Mouse (Mus musculus) B cell, adult 2 months (primary cell): Measurements from ENCODE around the gene Slc5a5.
A peak's percentile ranks its signal among the peaks of the same experiment; 100 is the strongest.

Experiments used
- DNase-seq, 2 experiments: peaks; one replicate each; pipeline ENCODE4 v3.0.0; 2022

Slc5a5 gene

DNA sequence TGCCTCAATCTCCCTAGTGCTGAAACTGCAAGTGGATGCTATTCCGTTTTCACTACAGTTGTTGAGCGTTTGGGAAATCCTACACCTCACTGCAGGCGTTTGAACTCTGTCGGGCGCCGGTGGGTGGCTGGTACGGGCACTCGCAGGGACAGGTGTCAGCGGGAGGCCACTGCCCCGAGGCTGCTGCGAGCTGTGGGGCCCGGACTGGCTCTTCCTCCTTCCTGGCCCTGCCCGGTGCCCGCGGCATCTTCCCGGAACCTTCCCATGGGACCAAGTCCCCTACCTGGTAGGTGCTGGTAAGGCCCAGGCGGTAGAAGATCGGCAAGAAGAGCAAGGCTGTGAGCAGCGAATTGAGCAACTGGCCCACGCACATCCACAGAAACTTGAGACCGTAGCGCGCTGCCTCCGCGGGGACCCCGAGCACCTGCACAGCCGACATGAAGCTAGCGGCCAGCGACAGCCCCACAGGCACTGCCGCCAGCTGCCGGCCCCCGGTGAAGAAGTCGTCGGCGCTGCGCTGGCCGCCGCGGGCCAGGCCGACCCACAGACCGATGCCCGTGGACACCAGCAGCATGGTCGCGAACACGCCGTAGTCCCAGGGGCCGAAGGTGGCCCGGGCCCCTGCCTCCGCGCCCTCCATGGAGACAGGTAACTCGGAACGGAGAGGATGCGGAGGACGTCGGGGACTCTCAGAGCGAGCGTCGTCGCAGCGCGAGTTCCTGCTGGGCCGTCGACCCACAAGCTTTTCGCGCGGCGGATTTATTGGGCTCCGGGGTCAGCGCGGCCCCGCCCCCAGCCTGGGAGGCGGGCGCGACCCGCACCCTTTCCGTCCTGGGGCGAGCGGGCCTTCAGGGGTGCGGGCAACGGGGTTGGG lies at the start of gene Slc5a5:
Slc5a5 (minus strand) TSS at position 736 of the 874 bp plus-strand sequence.
- peak in 1 of 2 experiments; percentile 39 for DNase-seq

DNA sequence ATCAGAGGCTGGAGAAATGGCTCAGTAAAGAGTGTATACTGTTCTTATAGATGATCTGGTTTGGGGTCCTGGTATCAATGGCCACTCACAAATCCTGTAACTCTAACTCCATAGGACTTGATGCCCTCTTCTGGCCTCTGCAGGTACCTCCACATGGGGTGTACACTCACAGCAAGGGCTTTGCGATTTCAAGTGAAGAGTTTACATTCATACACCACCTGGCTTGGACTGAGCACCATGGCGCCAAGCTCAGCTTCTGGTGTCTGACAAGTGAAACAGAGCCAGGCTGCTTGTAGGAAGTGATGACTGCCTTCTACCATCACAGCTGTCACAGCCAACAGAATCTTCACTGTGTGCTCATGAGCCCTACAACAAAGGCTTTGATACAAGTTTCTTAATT lies 48.9 kb upstream of the Slc5a5 start:
- peak; percentile 12 to 15 for DNase-seq

- DNase-seq = no peak
Observed at GRCm38 (mm10) chr8:70937200-70937599, 44.6 kb upstream of the Slc5a5 start.

DNA sequence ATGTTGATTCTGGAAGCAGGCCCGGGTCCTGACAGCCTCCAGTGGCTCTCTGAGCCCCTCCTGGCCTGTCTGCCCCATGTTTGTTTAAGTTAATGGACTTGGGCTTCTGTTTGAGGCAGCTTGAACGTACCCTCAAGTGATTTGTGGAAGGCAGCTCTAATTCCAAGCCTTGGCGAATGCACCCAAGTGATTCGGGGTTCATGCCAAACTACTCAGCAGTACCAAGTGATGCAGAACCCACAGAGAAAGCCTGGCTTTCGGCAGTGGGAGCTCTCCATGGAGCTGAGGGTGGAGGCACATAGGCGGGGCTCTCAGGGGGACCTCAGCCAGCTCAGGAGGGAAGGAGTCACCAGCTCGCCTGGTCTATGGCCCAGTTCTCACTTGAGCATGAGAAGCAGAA lies 42.2 kb upstream of the Slc5a5 start:
- DNase-seq = no peak

DNA sequence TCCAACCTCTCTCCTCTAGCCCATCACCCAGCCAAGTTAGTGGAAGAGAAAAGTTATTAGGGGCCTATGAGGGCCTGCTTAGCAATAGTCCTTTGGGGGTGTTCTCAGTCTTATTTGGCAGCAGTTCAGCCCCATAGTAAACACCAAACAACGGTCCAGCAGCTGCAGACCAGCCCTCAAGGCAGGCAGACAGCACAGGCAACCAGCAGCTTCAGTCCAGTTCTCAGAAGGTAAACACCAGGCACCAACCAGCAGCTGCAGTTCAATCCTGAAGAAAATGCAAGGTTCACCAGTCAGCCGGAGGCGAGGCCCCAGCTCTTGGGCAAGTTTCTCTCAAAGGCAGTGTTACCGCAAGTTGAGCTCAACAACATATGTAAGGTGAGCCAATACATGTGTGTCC lies 40.5 kb upstream of the Slc5a5 start:
- no peak for DNase-seq

DNA sequence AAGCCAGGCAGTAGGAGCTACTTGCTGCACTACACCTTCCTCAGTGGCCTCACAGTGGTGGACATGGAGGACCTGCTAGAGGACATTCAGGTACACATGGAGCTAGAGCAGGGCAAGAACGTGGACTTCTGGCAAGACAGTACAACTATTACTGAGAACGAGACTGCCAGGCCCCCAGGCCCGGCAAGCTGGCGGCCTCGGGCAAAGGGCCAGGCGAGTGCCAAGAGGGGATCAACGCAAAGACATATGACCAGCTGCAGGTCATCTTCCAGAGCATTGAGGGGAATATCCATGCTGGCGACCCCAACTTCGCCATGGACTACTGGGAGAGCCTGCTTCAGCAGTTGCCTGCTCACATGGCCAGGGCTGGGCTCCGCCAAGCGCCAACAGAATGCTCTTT lies 39.2 kb upstream of the Slc5a5 start:
- DNase-seq = no peak

DNA sequence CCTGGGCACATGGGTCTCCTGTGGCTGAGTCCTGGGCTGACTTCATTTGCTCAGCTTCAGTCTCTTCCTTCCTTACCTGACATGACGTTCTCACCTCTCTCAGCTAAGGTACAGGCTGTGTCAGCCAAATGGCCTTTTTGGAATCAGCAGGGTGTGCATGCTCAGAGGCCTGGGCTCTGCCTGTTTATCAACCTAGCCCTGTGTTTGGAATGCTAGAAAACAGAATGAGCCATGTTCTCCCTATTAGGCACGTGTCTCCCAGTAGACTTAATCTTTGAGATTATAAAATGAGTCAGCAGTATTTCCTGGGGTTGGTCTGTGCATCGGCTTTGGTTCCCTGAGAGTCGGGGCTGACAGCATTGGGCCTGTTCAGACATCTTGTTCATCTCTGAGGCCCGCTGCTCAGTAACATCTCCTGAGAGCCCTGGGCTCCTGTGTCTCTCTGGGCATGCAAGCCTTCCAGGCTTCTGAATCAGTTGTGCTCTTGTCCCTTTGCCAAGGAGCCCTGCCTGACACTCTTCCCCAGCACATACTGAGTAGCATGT lies 36.3 kb upstream of the Slc5a5 start:
- no peak for DNase-seq

DNA sequence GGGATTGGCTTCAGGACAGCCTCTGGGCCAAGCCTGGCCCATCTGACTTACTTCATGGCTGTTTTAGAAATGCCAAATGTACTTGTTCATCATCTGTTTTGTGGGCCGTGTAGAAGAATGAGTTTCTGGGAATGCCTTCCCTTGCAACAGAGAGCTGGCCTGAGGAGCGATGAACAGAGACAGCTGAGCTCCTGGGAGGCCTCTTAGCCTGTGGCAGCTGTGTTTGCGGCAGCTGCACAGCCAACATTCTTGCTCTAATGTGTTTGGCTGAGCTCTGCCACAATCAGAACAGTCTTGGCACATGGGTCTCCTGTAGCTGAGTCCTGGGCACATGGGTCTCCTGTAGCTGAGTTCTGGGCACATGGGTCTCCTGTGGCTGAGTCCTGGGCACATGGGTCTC lies 35.5 kb upstream of the Slc5a5 start:
- no peak for DNase-seq

DNA sequence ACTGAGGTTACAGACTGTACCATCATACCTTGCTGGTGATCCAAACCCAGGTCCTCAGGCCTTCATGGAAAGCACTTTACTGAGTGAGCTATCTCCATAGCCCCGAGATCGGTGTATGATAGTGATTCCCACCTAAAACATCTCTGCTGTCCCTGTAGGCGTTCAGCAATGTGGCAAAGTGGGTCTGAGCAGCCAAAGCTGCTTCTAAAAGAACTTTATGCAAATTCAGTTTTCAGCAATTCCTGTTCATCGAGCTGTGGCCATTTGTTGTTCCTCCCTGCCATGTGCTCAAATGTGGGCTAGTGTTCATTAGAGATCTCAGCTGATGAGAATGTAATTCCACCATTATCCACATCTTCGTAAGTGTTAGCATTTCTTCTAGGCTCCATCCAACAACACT lies 33.8 kb upstream of the Slc5a5 start:
- DNase-seq = no peak

DNA sequence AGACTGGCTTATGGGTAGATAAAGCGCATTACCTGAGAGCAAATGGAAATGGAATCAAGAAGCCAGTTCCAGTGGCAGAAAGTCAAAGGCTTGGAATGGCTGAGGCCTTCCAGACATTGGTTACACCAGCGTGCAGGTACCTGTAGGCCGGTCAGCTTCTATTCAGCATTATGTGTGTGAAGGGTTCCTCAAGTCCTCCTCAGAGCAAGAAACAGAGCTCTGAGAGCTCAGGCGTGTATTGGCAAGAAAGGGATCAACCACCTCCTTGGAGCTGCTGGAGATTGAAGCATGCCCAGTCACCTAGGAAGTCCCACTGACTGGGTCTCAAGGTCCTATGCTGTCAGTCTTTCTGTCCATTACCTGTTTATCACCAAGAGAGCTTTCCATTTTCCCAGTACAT lies 33.2 kb upstream of the Slc5a5 start:
- no peak for DNase-seq

GRCm38 (mm10) chr8:70924151-70924550 lies 31.6 kb upstream of the Slc5a5 start:
- no peak for DNase-seq

- no peak for DNase-seq
Observed at GRCm38 (mm10) chr8:70920049-70920922, 27.7 kb upstream of the Slc5a5 start.

- no peak for DNase-seq
Observed at GRCm38 (mm10) chr8:70914704-70915103, 22.1 kb upstream of the Slc5a5 start.

DNA sequence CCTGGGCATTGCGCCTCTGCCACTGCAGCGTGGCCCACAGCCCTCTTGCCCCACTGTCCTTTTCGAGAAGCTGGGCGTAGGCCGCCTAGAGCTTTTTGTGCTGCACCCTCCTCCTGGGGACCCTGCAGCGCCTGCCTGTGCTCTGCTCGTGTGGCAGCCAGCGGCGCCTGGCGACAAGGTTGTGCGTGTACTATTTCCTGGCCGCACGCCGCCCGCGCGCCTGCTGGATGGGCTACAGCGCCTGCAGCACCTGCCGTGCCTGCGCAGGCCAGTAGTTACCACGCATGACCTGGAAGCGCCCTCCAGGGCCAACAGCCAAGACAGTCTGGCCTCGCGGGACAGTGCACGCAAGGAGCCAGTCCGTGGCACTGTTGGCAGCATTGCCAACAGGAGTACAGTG lies 21.0 kb upstream of the Slc5a5 start:
- no peak for DNase-seq

- DNase-seq = no peak
Observed at GRCm38 (mm10) chr8:70912955-70913354, 20.4 kb upstream of the Slc5a5 start.

DNA sequence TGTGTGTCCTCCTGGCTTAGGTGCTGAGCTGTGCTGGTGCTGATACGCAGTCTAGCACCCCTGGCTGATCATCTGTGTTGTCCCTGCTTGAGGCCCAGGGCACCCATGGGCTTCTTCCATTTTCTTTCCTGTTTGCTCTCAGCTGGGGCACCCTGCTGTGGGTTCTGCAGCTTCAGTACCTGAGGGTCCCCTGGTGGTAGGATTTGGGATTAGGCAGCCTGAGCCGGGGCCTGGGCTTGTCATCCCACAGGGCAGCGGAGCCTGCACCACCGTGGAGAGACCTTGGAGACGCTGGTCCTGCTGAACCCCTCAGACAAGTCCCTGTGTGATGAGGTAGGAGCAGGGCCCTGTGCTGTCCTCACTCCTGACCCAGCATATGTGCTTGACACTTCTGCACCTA lies 19.0 kb upstream of the Slc5a5 start:
- DNase-seq = peak in 1 of 2 experiments; percentile 17

- DNase-seq = no peak
Observed at GRCm38 (mm10) chr8:70907518-70907917, 15.0 kb upstream of the Slc5a5 start.

DNA sequence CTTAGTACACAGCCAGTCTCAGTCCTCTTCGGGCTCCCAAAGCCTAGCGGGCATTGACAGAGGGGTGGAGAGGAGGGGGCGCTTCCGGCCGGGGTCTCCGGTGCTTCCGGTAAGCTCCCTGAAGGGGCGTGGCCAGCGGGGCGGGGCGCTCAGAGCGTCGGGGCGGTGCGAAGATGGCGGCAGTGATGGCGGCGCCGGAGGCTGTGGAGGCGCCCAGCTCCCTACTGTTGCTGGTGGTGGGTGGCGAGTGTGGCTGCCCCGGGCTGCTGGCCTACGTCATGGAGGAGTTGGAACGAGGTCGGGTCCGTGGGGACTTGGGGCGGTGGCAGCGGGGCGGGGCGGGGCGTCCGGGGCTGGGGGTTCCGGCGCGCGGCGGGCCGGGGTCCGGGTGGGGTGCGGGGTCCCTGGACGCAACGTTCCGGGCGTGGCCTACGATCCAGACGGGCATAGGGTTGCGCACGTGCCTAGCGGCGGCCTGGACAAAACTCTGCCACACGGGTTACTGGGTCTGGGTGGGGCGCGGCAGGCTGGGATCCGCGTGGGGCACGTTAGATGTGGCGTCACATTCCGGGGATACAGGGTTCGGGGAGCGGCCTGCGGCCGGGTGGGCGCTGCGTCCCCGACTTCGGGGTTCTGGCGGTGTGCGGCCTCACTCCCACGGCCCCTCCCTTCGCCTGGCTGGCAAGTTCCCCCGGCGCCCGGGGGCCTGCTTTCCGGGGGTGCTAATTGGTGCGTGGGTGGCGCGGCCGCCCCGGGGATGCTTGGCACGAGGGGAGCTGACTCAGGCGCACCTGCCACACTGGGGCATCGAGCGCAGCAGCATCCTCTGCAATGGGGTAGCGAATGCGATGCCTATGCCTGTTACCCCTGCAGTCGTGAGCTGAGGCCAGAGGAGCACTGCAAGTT lies 13.5 kb upstream of the Slc5a5 start, which contains the start of gene Map1s:
Map1s (plus strand) TSS at position 102 of the 906 bp plus-strand sequence.
- DNase-seq = peak; percentile 83 to 84

GRCm38 (mm10) chr8:70905463-70905830 lies 12.9 kb upstream of the Slc5a5 start:
- no peak for DNase-seq

- DNase-seq = peak in 1 of 2 experiments; percentile 20
Observed at GRCm38 (mm10) chr8:70904532-70904931, 12.0 kb upstream of the Slc5a5 start.

DNA sequence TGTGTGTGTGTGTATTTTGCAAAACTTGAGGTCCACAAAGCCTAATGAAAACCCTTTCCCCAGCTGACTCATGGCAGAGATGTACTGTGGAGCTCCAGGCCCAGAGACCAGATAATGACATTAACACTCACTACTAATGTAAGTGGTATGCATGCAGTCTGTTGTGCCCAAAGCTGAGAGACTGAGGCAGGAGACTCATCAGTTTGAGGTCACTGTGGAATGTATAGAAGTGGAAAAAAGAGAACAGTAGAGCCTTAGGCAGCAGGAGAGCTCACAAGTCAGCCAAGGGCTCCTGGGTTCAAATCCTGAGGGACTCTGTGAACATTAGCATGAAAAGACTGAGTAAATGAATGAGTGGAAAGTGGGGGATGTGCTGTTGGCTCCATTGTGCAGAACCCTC lies 11.0 kb upstream of the Slc5a5 start:
- no peak for DNase-seq

- DNase-seq = no peak
Observed at GRCm38 (mm10) chr8:70903112-70903511, 10.6 kb upstream of the Slc5a5 start.
